17 mouse cellular contexts compared by ENCODE assay signal in the genomic region with DNA sequence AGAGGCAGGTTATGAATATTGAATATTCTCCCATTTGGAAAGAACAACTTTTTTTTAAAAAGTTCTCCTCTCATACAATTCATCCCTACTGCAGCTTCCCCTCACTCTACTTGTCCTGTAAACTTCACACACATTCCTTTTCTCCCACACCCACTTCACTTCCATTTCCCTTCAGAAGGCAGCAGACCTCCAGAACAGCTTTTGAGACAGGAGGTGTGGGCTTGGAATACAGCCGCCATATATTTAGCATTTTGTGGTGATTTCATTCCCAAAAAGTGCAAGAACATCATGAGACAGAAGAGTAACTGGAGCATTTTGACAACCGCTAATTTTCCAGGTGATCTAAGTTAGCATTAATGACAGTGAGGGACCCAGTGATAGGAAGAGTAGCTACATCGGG.
"Had no signal": no experiment of that assay in that cellular context is flagged by ENCODE, and none has a peak within 500 bp of the region (broad histone marks: within the 10 kb centered on the region; RNA-seq: fewer than 3 reads in every experiment).

No protein-coding gene starts in this region.

- ATAC-seq: liver, embryonic 12.5 days; liver, postnatal 0 days; lung, postnatal 0 days; midbrain, embryonic 13.5 days; midbrain, embryonic 15.5 days; midbrain, embryonic 16.5 days had no signal

- DNase-seq: left cerebral cortex, postnatal 4 days; liver; liver, embryonic 13.5 days; liver, postnatal 0 days; lung, adult 18-20 months; lung, adult 2 months; lung, embryonic 14.5 days; lung, postnatal 10 days; lung, postnatal 14 days; lung, postnatal 36 days; lung, postnatal 4 days; midbrain, embryonic 14.5 days had no signal
